Mouse (Mus musculus): ENCODE data around the gene Nif3l1. TPM values are rescaled to one million over a fixed set of nuclear protein-coding genes. Genes with fewer than 3 reads are reported as not detected.
A peak's percentile ranks its signal among the peaks of the same experiment; 100 is the strongest.

The Nif3l1 gene
- polyA plus RNA-seq, 1 experiment from 2014 or later = 52.9 TPM

DNA sequence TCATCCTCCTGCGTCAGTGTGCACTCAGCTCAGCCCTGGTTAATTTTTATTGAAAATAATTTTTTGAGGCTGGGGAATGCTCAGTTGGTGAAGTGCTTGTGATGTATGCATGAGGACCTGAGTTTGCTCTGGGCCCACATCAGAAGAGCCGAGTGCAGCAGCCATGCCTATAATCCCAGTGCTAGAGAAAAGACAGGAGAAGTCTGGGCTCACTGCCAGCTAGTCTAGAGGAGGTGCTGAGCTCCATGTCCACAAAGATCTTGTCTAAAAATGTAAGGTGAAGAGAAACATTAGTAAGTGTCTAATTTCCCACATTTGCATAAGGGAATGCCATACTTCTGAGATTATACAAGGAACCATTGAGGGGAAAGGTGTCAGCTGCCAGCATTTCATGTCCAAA lies 13.9 kb downstream of the Nif3l1 start:
- WGBS = 82% methylated on average over 2 of the region's 2 CpGs
- no peaks in the 10 kb centered on the region for H3K9me3 ChIP-seq
- ATAC-seq (ENCODE audit: insufficient number of reproducible peaks, insufficient read depth, low FRiP score, low TSS enrichment, low read depth) = no peak
- H3K4me3 ChIP-seq = no peak overlapping the region
- no peaks in the 10 kb centered on the region for H3K27me3 ChIP-seq
- no peak overlapping the region for H3K9ac ChIP-seq
- no peaks in the 10 kb centered on the region for H3K4me1 ChIP-seq
- no peak overlapping the region for H3K27ac ChIP-seq
- no peak overlapping the region for H3K4me2 ChIP-seq
- H3K36me3 ChIP-seq = peaks cover 95% of the 10 kb centered on the region

DNA sequence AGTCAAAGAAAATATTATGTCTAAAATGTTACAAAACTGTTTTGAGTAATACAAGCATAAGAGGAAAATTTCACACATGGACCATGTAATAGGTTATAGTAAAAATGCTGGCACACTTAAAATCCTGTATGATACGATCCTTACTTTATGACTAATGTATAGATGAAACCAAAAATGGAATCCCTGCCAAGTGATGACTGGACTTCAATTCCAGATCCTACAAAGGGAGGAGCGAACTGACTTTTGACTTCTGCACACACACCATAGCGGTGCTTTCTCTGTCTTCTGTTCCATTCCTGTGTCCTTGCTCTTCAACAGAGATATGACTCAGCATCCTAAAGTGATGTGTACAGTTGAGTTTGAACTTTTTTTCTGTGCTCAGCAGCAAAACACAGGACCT lies 15.6 kb downstream of the Nif3l1 start:
- ATAC-seq (ENCODE audit: insufficient number of reproducible peaks, insufficient read depth, low FRiP score, low TSS enrichment, low read depth) = no peak
- H3K4me1 ChIP-seq = no peaks in the 10 kb centered on the region
- no peaks in the 10 kb centered on the region for H3K9me3 ChIP-seq
- WGBS = 93% methylated on average over 3 of the region's 3 CpGs
- H3K36me3 ChIP-seq = peaks cover 95% of the 10 kb centered on the region
- H3K9ac ChIP-seq = no peak overlapping the region
- H3K4me2 ChIP-seq = no peak overlapping the region
- no peaks in the 10 kb centered on the region for H3K27me3 ChIP-seq
- H3K27ac ChIP-seq = no peak overlapping the region
- H3K4me3 ChIP-seq = no peak overlapping the region

DNA sequence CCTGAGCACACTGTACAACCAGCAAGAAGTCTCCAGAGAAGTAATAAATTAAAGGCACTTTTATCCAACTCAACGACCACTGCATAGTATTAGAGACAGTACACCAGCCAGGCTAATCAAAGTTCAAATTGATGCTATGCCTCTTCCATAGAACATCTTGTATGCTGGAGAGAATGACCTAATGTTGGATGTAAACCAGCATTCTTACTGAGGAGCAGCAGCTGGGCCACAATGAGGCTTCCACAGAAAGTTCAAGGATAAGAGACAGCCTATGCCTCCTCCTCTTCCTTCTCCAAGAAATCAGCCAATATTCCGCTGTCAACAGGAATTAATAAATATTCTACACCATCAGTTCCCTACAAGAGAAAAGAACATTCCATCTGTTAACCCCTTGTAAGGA lies 19.0 kb downstream of the Nif3l1 start:
- Histone ChIP-seq H3K4me2 (no peak overlapping the region), H3K27ac (no peak overlapping the region), H3K36me3 (peaks cover 86% of the 10 kb centered on the region), H3K4me1 (no peaks in the 10 kb centered on the region), H3K9me3 (no peaks in the 10 kb centered on the region), H3K27me3 (no peaks in the 10 kb centered on the region), H3K4me3 (no peak overlapping the region), H3K9ac (no peak overlapping the region)
- no peak for ATAC-seq (ENCODE audit: insufficient number of reproducible peaks, insufficient read depth, low FRiP score, low TSS enrichment, low read depth)
- 88% methylated on average over 2 of the region's 2 CpGs for WGBS

DNA sequence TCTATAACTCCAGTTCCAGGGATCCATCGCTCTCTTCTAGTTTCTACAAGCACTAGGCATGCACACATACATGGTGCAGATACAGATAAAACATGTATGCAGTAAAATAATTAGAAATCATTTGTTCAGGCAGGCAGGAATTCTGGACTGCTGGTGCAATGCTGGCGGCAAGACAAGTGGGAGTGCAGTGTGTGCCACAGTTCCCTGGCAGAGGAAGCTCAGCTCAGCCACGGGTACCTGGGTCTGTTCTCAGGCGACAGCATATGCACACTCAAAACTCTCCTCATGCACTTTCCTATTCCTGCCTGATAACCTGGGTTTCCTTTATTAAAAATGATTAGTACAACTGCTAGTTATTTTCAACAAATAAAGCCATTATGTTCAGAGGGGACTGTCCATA lies 20.1 kb downstream of the Nif3l1 start:
- no peak overlapping the region for H3K4me2 ChIP-seq
- WGBS = 89% methylated on average over 4 of the region's 4 CpGs
- H3K4me3 ChIP-seq = no peak overlapping the region
- H3K4me1 ChIP-seq = no peaks in the 10 kb centered on the region
- peaks cover 86% of the 10 kb centered on the region for H3K36me3 ChIP-seq
- H3K9ac ChIP-seq = no peak overlapping the region
- ATAC-seq (ENCODE audit: insufficient number of reproducible peaks, insufficient read depth, low FRiP score, low TSS enrichment, low read depth) = no peak
- H3K27me3 ChIP-seq = no peaks in the 10 kb centered on the region
- no peak overlapping the region for H3K27ac ChIP-seq
- H3K9me3 ChIP-seq = no peaks in the 10 kb centered on the region

DNA sequence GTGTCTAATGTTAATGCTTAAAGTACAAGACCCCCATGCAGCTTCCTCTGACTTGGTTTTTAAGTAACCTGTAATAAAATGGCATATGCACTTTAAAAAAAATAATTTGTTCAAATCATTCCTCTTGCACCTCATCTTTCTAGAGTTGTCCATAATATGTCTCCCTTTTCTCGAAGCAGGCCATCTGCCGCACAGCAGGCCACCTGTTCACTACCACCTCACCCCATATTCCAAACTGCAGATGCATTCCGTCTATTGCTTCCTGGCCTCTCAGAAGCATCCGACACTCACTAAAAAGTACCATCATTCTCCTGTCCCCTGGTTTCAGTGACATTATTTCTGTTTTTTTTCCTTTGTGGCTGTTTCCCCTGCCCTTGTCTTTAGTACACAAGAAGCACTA lies 20.6 kb downstream of the Nif3l1 start:
- H3K4me2 ChIP-seq = no peak overlapping the region
- peaks cover 86% of the 10 kb centered on the region for H3K36me3 ChIP-seq
- H3K27me3 ChIP-seq = no peaks in the 10 kb centered on the region
- no peaks in the 10 kb centered on the region for H3K4me1 ChIP-seq
- no peak for ATAC-seq (ENCODE audit: insufficient number of reproducible peaks, insufficient read depth, low FRiP score, low TSS enrichment, low read depth)
- H3K9ac ChIP-seq = no peak overlapping the region
- no peak overlapping the region for H3K27ac ChIP-seq
- 95% methylated on average over 4 of the region's 4 CpGs for WGBS
- no peaks in the 10 kb centered on the region for H3K9me3 ChIP-seq
- H3K4me3 ChIP-seq = no peak overlapping the region

DNA sequence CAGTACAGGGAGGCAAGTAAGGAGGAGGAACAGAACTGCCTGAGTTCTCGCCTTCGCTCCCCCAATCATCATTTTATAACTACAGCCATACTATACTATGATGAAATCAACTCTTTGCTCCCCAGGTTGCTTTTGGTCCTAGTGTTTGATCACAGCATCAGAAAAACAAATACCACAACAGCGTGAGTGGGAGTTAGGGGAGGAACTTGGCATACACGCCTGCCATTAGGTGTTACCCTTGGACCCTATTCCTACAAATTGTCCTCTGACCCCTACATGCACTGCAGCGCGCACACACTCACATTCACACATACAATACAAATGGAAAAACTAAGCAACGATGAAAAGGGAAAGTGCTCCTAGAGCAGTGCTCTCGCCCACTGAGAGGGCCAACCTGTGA lies 30.7 kb downstream of the Nif3l1 start:
- ATAC-seq (ENCODE audit: insufficient number of reproducible peaks, insufficient read depth, low FRiP score, low TSS enrichment, low read depth) = no peak
- Histone ChIP-seq H3K9ac (no peak overlapping the region), H3K4me1 (no peaks in the 10 kb centered on the region), H3K27ac (no peak overlapping the region), H3K36me3 (peaks cover 79% of the 10 kb centered on the region), H3K27me3 (no peaks in the 10 kb centered on the region), H3K4me3 (no peak overlapping the region), H3K9me3 (no peaks in the 10 kb centered on the region), H3K4me2 (no peak overlapping the region)
- WGBS = 94% methylated on average over 8 of the region's 8 CpGs

DNA sequence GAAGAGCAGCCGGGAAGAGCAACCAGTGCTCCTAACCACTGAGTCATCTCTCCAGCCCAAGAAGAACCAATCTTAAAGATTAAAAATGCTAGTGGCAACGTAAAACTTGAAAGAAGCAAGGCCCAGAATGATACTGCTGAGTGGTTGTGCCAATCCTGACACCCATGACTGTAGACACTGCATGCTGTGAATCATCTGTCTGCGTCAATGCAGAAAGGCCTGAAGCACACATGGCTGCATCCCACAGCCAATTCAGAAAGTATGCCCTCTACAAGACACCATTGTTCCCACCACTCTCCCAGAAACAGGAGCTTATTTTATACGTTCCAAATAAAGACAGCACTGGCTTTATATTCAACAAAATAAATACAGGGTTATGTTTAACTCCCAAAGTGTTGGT lies 37.7 kb downstream of the Nif3l1 start:
- H3K27ac ChIP-seq = no peak overlapping the region
- H3K4me2 ChIP-seq = no peak overlapping the region
- H3K4me3 ChIP-seq = no peak overlapping the region
- H3K27me3 ChIP-seq = no peaks in the 10 kb centered on the region
- 91% methylated on average over 4 of the region's 4 CpGs for WGBS
- ATAC-seq (ENCODE audit: insufficient number of reproducible peaks, insufficient read depth, low FRiP score, low TSS enrichment, low read depth) = no peak
- peaks cover 79% of the 10 kb centered on the region for H3K36me3 ChIP-seq
- no peaks in the 10 kb centered on the region for H3K4me1 ChIP-seq
- no peaks in the 10 kb centered on the region for H3K9me3 ChIP-seq
- no peak overlapping the region for H3K9ac ChIP-seq

DNA sequence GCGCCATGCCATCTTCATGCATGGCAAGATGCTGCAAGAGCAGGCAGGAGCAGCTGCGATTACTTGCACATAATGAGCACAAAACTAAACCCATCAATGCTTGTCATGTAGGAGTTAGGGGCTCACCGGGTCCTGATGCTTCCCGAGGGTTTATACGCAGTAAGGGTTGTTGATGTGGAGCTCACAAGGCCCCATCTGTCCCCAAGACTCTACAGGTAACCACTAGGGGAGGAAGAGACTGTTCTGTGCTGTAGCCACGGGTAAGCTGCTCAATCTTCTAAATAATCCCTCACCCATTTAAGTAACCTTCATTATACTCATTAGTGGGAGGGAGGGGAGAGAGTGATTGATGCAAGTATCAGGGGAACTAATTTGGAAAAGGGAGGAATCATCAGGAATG lies 50.7 kb downstream of the Nif3l1 start:
- H3K36me3 ChIP-seq = peaks cover 85% of the 10 kb centered on the region
- 94% methylated on average over 6 of the region's 6 CpGs for WGBS
- no peak for ATAC-seq (ENCODE audit: insufficient number of reproducible peaks, insufficient read depth, low FRiP score, low TSS enrichment, low read depth)

DNA sequence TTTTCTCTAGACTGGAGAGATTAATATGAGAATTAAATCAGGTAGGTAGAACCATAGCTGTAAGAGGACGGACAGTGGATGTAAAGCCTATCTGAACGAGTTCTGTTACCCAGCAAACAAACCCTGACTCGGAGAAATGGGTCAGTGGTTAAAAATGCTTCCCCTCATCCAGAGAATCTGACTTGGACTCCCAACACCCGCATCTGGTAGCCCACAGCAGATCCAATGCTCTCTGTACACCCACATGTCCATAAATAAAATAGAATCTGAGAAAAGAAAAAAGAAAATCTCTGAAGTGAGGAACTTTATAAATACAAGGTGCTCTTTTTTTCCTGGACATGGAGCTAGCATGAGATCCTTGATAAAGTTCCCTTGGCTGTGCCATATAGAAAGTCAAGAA lies 52.7 kb downstream of the Nif3l1 start:
- 90% methylated on average over 4 of the region's 4 CpGs for WGBS
- Histone ChIP-seq H3K27me3 (no peaks in the 10 kb centered on the region), H3K4me2 (no peak overlapping the region), H3K9me3 (no peaks in the 10 kb centered on the region), H3K9ac (no peak overlapping the region), H3K4me1 (no peaks in the 10 kb centered on the region), H3K36me3 (peaks cover 70% of the 10 kb centered on the region), H3K27ac (no peak overlapping the region), H3K4me3 (no peak overlapping the region)
- ATAC-seq (ENCODE audit: insufficient number of reproducible peaks, insufficient read depth, low FRiP score, low TSS enrichment, low read depth) = no peak

More for the DNA sequence above, 50.7 kb downstream of the Nif3l1 start:
- Histone ChIP-seq H3K9me3 (no peaks in the 10 kb centered on the region), H3K4me3 (no peak overlapping the region), H3K9ac (no peak overlapping the region), H3K27ac (no peak overlapping the region), H3K4me2 (no peak overlapping the region), H3K27me3 (no peaks in the 10 kb centered on the region), H3K4me1 (no peaks in the 10 kb centered on the region)

DNA sequence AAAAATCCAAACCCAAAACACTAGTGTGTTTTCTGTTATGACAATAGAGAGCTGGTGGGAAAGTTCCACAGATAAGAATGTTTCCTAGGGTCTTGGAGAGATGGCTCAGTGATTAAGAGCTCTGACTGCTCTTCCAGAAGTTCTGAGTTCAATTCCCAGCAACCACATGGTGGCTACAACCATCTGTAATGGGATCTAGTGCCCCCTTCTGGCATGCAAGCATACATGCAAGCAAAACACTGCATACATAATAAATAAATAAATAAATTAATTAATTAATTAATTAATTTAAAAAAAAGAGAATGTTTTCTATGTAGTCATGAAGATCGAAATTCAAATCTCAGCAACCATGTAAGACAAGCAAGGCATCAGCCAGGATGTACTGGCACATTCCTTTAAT lies 53.8 kb downstream of the Nif3l1 start:
- Histone ChIP-seq H3K27me3 (no peaks in the 10 kb centered on the region), H3K9me3 (no peaks in the 10 kb centered on the region), H3K36me3 (peaks cover 63% of the 10 kb centered on the region), H3K4me1 (peaks cover 8% of the 10 kb centered on the region), H3K4me3 (no peak overlapping the region), H3K4me2 (no peak overlapping the region), H3K27ac (no peak overlapping the region), H3K9ac (no peak overlapping the region)
- 94% methylated on average over 1 of the region's 1 CpGs for WGBS
- no peak for ATAC-seq (ENCODE audit: insufficient number of reproducible peaks, insufficient read depth, low FRiP score, low TSS enrichment, low read depth)

DNA sequence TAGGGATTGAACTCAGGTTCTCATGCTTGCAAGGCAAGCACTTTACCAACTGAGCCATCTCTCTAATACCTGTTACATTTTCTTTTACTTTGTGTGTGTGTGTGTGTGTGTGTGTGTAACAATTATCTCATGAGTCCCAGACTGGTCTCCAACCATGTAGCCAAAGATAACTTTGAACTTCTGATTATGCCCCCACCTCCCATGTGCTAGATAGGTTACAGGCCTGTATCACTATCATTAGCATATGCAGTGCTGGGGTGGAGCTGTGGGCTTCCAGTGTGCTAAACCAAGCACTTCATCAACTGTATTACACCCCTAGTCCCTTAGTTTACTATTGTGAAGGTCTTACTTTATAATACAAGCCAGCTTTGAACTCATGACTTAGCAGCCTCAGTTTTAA lies 58.2 kb downstream of the Nif3l1 start:
- peak overlapping the region; percentile 84 for H3K4me2 ChIP-seq
- H3K27ac ChIP-seq = no peak overlapping the region
- H3K36me3 ChIP-seq = peaks cover 45% of the 10 kb centered on the region
- H3K4me3 ChIP-seq = peak overlapping the region; percentile 98
- H3K4me1 ChIP-seq = peaks cover 11% of the 10 kb centered on the region
- peaks cover 21% of the 10 kb centered on the region for H3K9me3 ChIP-seq
- H3K9ac ChIP-seq = peak overlapping the region; percentile 37; the same call in 1 of the 2 replicates
- H3K27me3 ChIP-seq = no peaks in the 10 kb centered on the region
- ATAC-seq (ENCODE audit: insufficient number of reproducible peaks, insufficient read depth, low FRiP score, low TSS enrichment, low read depth) = no peak

DNA sequence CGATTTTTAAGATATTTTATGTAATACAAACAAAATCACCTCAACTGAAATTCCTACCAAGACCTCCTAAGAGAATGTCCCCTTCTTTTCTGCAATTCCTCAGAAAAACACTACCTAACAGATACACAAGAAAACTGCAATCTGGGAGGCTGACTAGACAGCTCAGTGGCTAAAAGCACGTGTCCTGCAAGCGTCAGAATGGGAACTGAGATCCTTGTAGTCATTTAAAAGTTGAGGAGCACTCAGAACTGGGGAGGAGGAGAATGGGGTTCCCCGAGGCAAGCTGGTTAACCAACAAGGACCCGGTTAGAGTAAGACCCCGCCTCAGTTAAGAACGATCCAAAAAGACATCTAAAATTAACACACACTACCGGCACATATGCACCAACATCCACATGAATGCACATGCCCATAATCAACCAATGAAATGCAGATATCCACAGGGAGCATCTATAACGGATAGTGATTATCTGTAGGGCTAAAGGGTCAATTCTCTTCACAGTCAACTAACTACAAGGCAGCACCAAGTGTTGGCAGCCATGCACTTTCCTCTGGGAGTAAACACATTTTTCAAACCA lies 58.9 kb downstream of the Nif3l1 start:
- peak overlapping the region; percentile 84 for H3K4me2 ChIP-seq
- peak overlapping the region; percentile 94 for H3K9ac ChIP-seq
- H3K4me3 ChIP-seq = peak overlapping the region; percentile 98
- peaks cover 11% of the 10 kb centered on the region for H3K4me1 ChIP-seq
- no peaks in the 10 kb centered on the region for H3K27me3 ChIP-seq
- peaks cover 28% of the 10 kb centered on the region for H3K9me3 ChIP-seq
- WGBS = 22% methylated on average over 9 of the region's 9 CpGs
- H3K36me3 ChIP-seq = peaks cover 38% of the 10 kb centered on the region
- peak overlapping the region; percentile 89 for H3K27ac ChIP-seq
- no peak for ATAC-seq (ENCODE audit: insufficient number of reproducible peaks, insufficient read depth, low FRiP score, low TSS enrichment, low read depth)

Measured in embryonic facial prominence, embryonic 13.5 days (tissue).